Mouse (Mus musculus): ENCODE measurements around the gene Sh3bp4. TPM values are rescaled to one million over a fixed set of nuclear protein-coding genes. Genes with fewer than 3 reads are reported as not detected.
A peak's percentile ranks its signal among the peaks of the same experiment; 100 is the strongest.

The Sh3bp4 gene
- total RNA-seq, 2 experiments from 2014 or later, result 24.4 to 25.9 TPM

- intact Hi-C loops (cut with DNase I), result no loop called here
- DNase-seq (ENCODE audit: extremely low spot score in 1 of 2, low spot score in 2 of 2), result no peak
These were observed 69.9 kb downstream of the Sh3bp4 start for GRCm38 (mm10) chr1:89140113-89140512.

- intact Hi-C loops (cut with DNase I), result no loop called here
These were observed 80.9 kb downstream of the Sh3bp4 start for GRCm38 (mm10) chr1:89151071-89151470.

GRCm38 (mm10) chr1:89152576-89152975, 82.4 kb downstream of the Sh3bp4 start:
- DNase-seq (ENCODE audit: extremely low spot score in 1 of 2, low spot score in 2 of 2), result no peak
- intact Hi-C loops (cut with DNase I), result no loop called here

More at GRCm38 (mm10) chr1:89151071-89151470, 80.9 kb downstream of the Sh3bp4 start:
- DNase-seq (ENCODE audit: extremely low spot score in 1 of 2, low spot score in 2 of 2), result no peak

DNA sequence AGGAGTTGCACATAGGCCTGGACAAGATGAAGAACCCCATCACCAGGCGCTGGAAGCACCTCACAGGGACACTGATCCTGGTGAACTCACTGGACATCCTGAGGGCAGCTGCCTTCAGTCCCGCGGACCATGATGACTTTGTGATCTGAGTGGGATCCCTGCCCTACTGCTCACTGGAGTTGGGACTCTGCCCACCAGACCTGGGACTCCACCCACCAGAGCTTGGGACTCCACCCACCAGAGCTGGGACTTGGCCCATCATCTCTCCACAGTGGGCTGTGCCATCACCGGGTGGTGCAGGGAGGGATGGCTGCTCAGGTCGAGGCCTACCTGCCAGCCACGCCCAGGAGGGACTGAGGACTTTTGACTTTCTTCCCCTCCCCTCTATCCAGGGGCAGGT, 83.0 kb downstream of the Sh3bp4 start:
- DNase-seq (ENCODE audit: extremely low spot score in 1 of 2, low spot score in 2 of 2), result peak in 1 of 2 experiments; percentile 41
- intact Hi-C loops (cut with DNase I), result no loop called here

DNA sequence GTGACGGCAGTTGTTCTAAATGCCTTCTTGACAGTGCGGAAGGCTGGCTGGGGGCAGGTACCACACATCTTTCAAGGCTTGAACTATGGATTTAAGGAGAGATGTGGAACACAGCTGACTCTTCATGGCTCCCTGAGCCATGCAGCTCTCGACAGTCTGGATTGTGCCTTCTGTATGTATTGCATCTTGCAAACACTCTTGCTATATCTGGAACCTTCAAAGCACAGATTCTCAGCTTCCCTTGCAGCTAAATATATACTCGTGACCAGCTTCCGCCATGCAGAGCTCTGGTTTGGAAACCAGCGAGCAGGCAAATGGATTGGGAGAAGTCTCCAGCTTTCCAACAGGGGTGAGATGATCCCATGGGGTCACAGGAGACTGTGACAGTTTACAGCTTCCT, 93.3 kb downstream of the Sh3bp4 start:
- no peak for DNase-seq (ENCODE audit: extremely low spot score in 1 of 2, low spot score in 2 of 2)
- intact Hi-C loops (cut with DNase I), result no loop called here

GRCm38 (mm10) chr1:89164281-89164680, 94.1 kb downstream of the Sh3bp4 start:
- DNase-seq (ENCODE audit: extremely low spot score in 1 of 2, low spot score in 2 of 2), result no peak
- intact Hi-C loops (cut with DNase I), result no loop called here

- no peak for DNase-seq (ENCODE audit: extremely low spot score in 1 of 2, low spot score in 2 of 2)
- intact Hi-C loops (cut with DNase I), result no loop called here
These were observed 94.5 kb downstream of the Sh3bp4 start for GRCm38 (mm10) chr1:89164685-89165084.

GRCm38 (mm10) chr1:89166814-89167249, 96.6 kb downstream of the Sh3bp4 start:
- intact Hi-C loops (cut with DNase I), result no loop called here
- peak in 1 of 2 experiments; percentile 67 for DNase-seq (ENCODE audit: extremely low spot score in 1 of 2, low spot score in 2 of 2)

GRCm38 (mm10) chr1:89171275-89171767, 101.1 kb downstream of the Sh3bp4 start:
- intact Hi-C loops (cut with DNase I), result no loop called here
- DNase-seq (ENCODE audit: extremely low spot score in 1 of 2, low spot score in 2 of 2), result peak in 1 of 2 experiments; percentile 27

- intact Hi-C loops (cut with DNase I), result no loop called here
- DNase-seq (ENCODE audit: extremely low spot score in 1 of 2, low spot score in 2 of 2), result no peak
These were observed 104.4 kb downstream of the Sh3bp4 start for GRCm38 (mm10) chr1:89174621-89175020.

DNA sequence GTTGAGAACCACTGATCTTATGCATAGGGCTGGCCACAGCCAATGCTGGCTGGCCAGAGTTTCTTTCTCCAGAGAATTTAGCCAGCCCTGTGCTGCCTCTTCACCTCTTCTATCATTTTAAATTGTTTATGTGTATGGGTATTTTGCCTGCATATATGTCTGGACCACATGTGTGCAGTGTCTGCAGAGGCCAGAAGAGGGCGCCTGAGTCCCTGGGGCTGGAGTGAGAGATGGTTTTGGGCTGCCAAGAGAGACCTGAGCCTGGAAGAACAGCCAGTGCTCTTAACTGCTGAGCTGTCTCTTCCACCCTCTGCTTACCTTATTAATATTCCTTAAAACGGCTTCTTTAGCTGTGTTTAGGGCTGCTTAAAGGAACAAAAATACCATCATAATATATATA, 105.1 kb downstream of the Sh3bp4 start:
- no peak for DNase-seq (ENCODE audit: extremely low spot score in 1 of 2, low spot score in 2 of 2)
- intact Hi-C loops (cut with DNase I), result no loop called here

- DNase-seq (ENCODE audit: extremely low spot score in 1 of 2, low spot score in 2 of 2), result no peak
- intact Hi-C loops (cut with DNase I), result no loop called here
These were observed 113.1 kb downstream of the Sh3bp4 start for GRCm38 (mm10) chr1:89183261-89183831.

- intact Hi-C loops (cut with DNase I), result no loop called here
These were observed 114.0 kb downstream of the Sh3bp4 start for GRCm38 (mm10) chr1:89184111-89184785.

DNA sequence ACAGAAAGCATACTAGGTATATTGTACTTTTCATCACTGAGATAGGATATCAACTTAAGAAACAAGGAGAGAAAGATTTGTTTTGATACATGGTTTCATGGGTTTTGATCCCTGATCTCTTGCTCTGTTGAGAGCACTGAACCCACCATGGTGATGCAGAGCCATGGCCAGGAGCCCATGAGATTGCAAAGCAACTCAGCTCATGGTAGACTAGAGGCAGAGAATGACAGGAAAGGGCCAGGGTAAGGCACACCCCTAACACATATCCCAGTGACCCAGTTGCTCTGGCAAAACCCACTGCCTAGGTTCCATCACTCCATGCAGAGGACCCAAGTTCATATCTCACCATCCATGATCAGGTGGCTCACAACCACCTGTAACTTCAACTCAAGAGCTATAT, 114.6 kb downstream of the Sh3bp4 start:
- intact Hi-C loops (cut with DNase I), result no loop called here
- no peak for DNase-seq (ENCODE audit: extremely low spot score in 1 of 2, low spot score in 2 of 2)

More at GRCm38 (mm10) chr1:89184111-89184785, 114.0 kb downstream of the Sh3bp4 start:
- DNase-seq (ENCODE audit: extremely low spot score in 1 of 2, low spot score in 2 of 2), result no peak

GRCm38 (mm10) chr1:89187441-89187840, 117.2 kb downstream of the Sh3bp4 start:
- DNase-seq (ENCODE audit: extremely low spot score in 1 of 2, low spot score in 2 of 2), result no peak
- intact Hi-C loops (cut with DNase I), result no loop called here

- DNase-seq (ENCODE audit: extremely low spot score in 1 of 2, low spot score in 2 of 2), result no peak
- intact Hi-C loops (cut with DNase I), result no loop called here
These were observed 117.9 kb downstream of the Sh3bp4 start for GRCm38 (mm10) chr1:89188091-89188490.

- DNase-seq (ENCODE audit: extremely low spot score in 1 of 2, low spot score in 2 of 2), result peak in 1 of 2 experiments; percentile 44
These were observed 119.0 kb downstream of the Sh3bp4 start for GRCm38 (mm10) chr1:89189204-89189603.

GRCm38 (mm10) chr1:89190621-89191020, 120.4 kb downstream of the Sh3bp4 start:
- DNase-seq (ENCODE audit: extremely low spot score in 1 of 2, low spot score in 2 of 2), result no peak
- intact Hi-C loops (cut with DNase I), result loop anchor here (5.0 to 10.0 kb wide), 3 partner anchors 118 to 836 kb away; partner anchors contain the start of gene Sh3bp4

More at GRCm38 (mm10) chr1:89189204-89189603, 119.0 kb downstream of the Sh3bp4 start:
- intact Hi-C loops (cut with DNase I), result no loop called here

- DNase-seq (ENCODE audit: extremely low spot score in 1 of 2, low spot score in 2 of 2), result peak; percentile 46 to 81
- intact Hi-C loops (cut with DNase I), result loop anchor here (5.0 to 10.0 kb wide), 3 partner anchors 119 to 836 kb away; partner anchors contain the start of gene Sh3bp4
These were observed 121.0 kb downstream of the Sh3bp4 start for GRCm38 (mm10) chr1:89191127-89191740.

Measured in left cerebral cortex, postnatal 10 days (tissue).